Mouse (Mus musculus) ovary, adult 18-20 months (tissue): ENCODE data around the gene Lrrc8c.
A peak's percentile ranks its signal among the peaks of the same experiment; 100 is the strongest.

ENCODE experiments used
- DNase-seq: peaks from one replicate; pipeline ENCODE4 v3.0.0; 2022; ENCODE audit warnings: low spot score, mixed read lengths

Lrrc8c gene

DNA sequence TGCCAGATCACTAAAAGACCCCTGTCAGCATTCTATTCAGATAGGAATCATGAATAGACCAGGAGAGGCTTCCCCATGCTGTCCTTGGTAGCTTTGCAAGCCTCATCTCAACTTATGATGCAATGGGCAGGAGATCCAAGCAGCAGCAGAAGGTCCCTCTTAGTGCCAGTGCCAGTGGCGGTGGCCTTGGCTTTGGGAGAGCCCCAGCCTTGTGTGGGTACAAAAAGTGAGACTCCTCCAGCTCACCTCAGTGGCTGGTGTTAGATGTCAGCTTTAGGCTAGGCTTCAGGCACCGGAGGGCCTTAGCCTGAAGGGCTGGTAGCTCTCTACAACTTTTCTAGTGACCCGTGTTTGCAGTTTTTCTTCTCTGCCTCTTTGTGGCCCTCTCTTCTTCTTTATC is 18.1 kb upstream of the Lrrc8c start:
- DNase-seq = no peak

DNA sequence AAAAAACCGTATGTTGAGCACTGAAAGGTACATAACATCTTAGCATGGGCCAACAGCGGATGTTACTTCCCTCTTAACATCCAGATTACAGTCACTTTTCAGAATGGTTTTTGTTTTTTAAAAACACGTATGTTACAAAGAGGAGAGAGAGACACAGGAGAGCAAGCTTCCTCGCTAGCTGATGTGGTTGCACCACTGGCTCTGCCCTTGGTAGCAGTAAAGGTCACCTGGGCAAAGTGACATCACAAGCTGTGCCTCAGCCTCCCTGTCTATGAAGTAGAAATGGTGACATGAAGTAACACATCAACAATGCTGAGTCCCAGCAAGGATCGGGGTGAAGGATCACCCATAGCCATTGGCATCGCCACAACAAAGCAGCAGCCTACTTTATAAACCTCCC is 10.4 kb upstream of the Lrrc8c start:
- no peak for DNase-seq

DNA sequence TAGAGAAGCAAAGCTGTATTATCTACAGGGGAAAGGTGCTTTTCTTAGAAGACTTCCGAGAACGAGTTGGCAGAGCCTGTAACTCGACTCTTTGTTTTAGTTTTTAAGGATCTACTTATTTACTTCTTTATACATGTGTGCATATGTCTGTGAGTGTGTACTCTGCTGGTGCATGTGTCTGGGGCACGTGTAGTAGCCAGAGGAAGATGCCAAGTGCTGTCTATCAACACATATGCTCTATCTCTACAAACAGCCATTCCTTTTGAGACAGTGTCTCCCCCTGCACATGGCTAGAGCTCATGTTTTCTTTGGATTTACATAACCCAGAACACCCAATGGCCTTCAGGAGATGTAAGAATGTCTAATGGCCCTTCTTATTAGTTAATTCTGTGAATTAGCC is 6.9 kb upstream of the Lrrc8c start:
- no peak for DNase-seq

DNA sequence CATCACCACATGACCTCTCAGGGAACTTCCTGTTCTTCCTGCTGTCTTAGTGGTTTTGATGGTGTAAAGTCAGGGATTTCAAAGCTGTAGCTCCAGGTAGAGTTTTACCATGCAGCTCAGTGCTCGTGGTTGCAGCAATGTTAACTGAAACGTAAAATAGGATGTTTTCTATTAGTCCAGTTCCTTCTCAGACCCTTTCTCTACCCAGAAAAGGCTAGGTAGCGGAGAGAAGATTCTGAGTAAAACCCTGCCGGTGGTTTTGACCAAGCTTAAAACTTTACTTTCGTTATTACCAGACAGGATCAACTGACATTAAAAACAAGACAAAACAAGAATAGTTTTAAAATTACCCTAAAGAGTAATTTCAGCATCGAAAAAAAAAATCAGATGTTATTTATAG is 3.7 kb upstream of the Lrrc8c start:
- DNase-seq = no peak

DNA sequence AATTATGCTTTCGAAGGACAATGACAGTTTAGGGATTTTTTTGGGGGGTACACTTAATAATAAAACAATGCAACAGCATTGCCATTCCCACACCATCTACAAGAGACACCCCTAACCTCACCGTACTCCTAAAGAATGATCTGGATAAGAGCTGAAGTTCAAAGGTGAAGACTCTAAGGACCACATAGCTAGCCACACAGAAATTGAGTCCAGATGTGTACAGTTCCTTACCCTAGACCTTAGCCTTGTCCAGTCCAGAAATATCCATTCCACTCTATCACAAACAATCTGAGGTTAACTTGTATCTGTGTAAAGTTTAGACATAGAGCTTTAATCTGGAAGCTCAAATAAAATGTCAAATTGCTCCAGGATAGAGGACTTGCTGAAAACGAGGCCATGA is 2.9 kb upstream of the Lrrc8c start:
- no peak for DNase-seq

DNA sequence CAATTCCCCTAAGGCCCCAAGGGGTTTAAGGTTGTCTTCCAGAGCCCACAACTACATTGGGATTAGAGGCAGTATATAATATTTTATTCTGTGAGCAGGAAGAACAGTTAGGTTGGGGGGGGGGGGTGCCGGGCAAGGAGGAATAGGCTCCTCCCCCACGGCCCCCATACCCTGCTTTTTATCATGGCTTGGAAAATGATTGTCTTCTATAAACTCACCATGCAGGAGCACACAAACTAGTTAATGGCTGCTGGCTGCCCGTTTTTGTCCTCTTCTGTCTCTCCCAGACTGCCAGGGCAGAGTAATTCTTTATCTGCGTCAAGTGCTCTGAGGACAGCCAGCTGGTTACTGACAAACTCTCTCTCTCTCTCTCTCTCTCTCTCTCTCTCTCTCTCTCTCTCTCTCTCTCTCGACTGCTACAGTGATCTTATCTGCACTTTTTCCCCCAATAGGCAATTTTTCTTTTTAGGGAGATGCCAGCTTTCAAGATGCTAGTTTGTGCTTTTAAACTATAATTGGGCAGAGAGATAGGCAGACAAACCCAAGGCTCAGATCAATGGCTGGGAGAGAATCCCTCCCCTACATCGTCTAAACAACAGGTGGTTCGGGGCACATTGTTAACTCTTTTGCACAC is 1.1 kb upstream of the Lrrc8c start:
- DNase-seq = no peak

DNA sequence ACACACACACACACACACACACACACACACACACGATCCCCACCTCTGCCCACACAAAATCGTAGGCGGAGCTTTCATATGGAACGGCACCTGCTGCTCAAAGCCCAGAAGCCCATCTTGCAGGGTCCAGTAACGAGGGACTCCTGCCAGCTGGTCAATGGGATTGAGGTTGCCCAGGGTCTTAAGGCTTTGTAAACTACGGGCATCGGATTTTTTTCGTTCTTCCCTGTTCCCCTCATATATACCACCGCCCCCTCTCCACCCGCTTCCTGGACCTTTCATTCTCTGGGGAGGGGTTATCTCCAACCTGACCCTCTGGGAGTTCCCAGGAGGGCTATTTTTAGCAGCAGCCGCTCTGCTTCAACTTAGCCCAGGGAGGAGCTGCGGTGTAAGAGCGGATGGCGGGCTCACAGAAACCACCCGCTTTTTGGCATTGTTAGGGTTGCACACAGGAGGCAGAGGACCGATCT is 527 bp upstream of the Lrrc8c start:
- no peak for DNase-seq

DNA sequence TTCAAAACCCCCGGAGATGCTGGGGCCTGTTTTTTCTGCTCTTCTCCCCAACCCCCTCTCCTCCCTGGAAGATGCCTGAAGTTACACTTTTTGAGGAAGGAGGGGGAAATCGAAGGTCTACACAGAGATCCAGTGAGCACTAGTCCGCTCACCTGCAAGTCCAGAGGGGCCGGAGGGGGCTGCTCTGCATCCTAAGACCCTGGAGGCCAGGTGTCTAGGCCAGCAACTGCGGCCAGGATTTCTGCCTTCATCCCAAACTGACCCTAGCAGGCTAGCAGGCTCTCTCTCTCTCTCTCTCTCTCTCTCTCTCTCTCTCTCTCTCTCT is 750 bp downstream of the Lrrc8c start:
- DNase-seq = no peak

DNA sequence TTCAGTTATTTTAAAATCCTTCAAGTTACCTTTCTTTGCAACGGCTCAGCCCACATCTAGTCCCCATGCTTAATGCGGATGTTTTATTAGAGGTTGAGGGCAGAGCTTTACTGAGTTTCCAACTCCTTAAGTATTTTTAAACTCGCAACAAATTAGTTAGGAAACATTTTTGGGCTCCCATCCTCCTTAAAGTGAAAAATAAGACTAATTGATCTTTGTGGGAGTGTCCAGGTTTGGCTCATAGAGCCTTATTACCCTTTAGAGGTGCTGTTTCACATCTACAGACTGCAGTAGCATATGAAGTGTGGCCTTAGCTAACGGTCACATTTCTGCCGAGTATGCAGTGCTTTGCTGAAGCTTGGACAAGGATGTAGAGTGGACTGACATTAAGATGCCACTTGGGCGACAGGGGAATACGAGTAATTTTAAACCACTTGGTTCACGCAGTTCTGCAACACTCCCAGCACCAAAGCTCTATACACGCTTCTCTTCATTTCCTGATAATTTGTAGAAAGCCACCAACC is 1.3 kb downstream of the Lrrc8c start:
- DNase-seq = no peak

DNA sequence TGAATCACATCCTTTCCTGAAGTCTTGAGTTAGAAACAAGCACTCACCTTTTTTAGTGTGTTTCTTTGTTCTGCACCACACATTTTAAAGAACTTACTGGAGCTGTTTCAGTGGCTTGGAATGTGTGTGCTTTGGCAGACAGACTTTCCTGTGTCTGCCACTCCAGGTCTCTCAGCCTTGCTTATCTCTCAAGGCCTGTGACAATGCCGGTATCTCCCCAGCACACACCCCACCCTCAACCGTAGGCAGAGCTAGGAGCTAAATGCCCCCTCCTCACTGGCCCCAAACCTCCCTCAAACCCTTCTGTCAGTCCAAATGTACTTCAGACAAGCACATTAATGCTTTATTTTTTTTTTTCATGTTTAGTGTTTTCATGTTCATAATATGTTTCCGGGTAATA is 4.3 kb downstream of the Lrrc8c start:
- DNase-seq = no peak

DNA sequence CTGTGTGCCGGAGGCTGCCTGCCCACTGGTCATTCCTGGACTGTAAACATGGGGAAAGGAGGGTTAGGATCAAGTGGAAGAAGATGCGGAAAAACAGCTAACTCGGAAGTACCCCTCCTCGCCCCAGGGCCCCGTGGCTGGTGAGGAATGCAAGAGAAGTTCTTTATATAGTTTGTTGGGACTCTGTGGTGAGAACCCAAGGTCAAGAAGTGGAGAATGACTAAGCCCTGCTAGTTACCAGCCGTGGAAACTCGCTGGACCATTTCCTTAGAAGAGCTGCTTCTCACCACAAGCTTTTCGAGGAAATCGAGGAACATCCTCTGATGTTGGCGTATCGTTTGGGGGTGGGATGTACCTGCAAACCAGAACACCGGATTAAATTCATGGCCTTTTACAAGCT is 5.8 kb downstream of the Lrrc8c start:
- DNase-seq = peak; percentile 24

DNA sequence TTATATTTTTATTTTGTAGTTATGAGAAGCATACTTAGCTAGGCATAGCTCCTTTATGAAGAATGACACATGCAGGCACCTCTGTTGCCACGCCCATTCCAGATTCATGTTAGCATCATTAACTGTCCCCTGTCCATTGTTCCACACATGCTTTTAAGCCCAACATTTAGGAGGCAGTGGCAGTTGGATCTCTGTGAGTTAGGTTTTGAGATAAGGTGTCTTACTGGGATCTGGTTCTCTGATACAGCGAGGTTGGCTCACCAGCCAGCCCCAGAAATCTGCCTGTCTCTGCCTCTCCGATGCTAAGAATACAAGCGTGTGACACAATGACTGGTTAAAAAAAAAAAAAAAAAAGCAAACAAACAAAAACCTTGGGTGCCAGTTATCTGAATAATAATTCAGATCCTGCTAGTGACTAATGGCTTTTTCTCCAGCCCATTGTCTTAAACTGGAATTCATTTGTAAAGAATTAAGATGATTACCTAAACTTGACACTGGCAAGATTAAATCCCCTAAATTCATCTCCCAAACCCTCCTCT is 7.0 kb downstream of the Lrrc8c start:
- no peak for DNase-seq

DNA sequence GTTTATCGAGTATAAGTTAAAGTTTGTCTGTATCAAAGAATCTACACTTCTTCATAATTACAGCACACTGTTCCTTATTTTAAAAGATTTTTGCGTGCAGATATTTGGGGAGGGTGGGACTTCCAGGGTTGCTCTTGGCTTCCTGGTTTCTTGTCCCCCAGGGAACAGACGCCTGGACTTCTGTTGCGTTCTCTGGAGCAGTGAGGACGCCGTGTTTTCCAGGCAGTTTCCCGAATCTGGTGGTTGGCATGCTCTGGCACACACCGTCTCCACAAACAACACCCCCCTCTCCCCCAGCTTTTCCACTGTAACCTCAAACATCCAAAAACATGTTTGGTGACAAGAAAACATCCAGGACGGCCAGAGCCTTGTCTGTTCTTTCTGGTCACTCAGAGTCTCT is 7.6 kb downstream of the Lrrc8c start:
- no peak for DNase-seq

DNA sequence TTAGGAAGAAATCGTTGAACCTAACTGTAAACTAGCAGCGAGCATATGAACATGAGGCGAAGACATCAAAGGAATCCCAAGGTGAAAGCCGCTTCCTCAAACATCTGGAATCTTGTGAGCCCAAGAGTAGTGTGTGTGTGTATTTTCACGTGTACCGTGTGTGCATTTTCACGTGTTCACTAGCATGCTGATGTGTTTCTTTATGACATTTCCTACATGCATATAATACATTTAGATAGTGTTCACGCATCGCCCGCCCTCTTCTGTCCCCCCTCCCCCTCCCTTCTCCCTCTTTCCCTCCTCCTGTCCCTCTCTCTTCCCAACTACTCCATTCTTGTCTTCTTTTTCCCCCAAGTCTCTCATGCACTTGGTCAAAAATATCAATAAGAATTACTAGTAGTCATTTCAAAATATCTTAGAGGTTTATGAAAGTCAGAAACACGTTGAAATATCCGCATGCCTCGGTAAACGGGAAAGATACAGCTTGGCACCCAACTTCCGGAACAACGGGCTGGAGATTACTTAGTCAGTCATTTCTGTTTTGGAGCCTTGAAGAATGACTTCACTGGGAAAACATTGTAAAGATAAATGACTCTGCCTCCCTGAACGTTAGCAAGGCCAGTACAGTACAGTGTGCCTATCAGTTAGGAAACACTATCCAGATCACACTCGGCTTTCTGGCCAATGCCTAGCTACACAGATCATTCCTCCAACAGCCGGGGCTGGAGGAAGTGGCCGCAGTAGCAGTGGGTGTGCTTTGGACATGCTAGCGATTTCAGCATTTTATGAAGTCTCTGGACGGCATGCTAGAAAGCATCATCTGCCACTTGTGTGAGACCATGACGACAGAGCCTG is 8.5 kb downstream of the Lrrc8c start:
- peak; percentile 43 for DNase-seq

DNA sequence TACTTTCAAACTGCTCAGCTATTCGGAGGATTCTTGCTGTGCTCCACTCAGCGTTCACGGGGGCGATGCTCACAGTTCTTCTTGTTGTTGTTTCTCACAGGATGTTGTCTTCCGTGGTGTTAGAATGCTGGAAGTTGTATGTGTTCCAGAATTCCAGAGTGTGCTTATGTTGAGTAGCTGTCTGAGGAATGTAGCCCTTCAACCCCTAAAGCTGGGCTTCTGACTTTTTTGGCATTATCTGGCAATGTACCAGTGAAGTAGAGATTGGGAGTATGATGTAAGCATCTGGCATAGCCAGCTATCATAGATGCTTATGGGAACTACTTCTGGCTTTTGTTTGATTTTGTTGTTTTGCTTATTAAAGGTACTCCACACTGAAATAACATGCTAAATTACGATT is 11.4 kb downstream of the Lrrc8c start:
- DNase-seq = no peak

DNA sequence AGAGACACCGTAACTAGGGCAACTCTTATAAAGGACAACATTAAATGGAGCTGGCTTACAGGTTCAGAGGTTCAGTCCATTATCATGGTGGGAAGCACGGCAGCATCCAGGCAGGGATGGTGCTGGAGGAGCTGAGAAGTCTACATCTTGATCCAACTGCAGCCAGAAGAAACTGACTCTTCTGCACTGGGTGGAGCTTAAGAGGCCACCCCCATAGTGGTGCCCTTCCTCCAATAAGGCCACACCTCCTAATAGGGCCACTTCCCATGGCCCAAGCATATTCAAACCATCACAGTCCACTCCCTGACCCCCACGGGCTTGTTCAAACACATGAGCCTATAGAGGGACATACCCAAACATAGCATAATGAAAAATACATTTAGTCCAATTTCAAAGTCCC is 16.0 kb downstream of the Lrrc8c start:
- no peak for DNase-seq

DNA sequence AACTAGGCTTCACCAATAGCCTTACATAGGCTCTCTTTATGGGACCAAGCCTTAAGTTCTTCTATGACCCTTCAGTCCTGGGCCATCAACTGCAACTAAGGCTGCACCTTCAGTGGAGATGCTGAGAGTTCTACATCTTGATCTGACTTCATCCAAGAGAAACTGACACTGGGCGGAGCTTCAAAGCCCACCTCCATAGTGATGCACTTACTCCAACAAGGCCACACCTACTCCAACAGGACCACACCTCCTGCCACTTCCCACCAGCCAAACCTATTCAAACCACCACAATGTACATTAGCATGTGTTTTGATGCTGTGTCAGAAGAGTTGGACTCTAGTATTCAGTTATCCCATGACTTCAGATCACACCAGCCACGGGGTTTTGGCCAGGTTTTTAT is 17.0 kb downstream of the Lrrc8c start:
- DNase-seq = no peak

DNA sequence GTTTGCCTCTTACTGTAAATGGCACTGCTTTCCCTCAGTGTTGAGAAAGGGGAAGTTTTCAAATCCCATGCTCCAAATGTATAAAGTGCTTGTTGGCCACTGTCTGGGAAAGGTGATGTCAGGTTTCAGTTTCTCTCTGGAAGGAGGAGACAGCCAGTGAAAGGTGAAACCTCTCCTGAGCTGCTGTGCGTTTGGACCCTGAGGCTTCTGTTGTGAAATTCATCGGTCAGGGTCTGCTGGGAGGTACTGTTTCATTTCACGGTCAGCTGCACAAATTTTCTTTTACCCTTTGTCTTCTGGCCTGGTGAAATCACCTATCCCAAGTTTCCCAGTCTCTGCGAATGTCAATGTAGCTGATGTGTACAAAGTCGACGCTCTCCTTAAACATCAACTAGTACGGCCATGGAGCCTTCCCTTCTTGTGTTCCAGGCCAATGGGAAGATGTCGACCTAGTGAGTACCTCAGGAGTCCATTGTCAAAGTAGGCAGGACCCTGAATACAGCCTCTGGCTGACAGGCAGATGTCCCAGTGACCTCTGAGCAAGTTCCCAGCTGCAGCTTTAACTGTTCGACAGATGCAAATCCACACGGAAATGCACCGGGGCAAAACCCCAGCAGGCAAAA is 18.0 kb downstream of the Lrrc8c start:
- DNase-seq = no peak

DNA sequence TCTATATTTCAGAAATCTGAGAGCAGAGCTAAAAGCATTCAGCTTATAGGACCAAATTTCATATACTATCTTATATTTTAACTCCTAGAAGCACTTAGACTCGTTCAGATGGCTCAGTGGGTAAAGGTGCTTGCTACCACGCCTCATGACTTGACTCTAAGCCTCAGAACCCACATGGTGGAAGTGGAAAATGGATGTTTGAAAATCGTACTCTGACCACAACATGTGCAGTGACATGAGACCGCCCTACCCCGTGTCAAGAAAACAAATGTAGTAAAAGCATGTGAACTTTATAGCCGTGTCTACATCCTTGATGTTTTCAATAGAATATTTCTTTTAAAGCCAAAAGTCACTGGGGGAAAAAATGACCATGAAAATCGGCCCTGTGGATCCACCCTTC is 21.9 kb downstream of the Lrrc8c start:
- DNase-seq = no peak

DNA sequence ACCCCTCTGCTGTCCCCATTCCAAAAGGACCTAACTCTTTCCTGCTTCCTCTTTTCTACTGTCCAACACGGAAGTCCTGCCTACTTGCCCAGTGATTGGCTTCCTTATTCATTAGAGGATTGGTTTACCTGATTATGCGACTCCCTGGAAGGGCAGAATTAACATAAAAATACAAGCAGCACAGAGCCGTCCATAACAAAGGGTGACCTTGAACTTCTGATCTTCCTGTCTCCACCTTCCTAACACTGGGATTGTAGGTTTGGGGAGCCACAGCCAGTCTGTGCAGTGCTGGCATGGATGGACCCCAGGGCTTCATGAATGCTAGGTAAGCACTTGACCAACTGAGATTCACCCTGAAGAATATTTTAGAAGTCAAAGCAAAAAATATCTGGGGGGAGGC is 25.9 kb downstream of the Lrrc8c start:
- DNase-seq = no peak

DNA sequence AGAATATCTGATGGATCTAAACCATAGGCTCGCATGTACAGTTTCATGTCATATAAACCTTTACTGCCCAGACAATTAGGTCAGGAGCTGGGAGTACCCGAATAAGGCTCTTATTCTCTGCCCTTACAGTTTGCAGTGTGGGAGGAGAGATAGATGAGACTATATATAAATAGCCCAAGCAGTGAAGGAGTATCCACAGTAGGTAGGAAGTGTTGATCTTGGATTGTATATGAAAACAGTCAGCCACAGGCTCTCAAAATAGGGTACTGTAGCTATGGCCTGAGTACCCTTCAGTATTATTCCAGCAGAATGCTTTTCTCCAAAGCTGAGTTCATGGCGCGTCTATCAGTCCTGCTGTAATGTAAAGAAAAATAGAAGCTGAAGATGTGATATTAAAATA is 27.9 kb downstream of the Lrrc8c start:
- DNase-seq = no peak

DNA sequence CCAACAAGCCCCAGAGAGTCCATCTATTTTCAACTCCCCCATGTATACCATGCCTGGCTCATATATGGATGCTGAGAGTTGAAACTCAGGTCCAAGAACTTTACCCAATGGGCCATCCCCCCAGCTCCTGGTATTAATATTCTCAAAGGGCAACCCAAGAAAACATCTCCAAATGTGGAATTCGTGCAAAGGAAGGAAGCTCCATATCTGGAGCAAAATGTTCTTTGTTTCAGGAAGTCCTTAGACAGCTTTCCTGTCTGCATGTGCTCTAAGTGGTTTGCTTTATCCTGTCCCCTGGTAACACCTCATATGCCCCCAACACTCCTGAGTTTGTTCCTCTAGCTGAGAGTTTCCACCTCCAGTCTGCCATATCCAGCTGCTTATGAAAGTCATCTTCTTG is 32.6 kb downstream of the Lrrc8c start:
- DNase-seq = no peak

DNA sequence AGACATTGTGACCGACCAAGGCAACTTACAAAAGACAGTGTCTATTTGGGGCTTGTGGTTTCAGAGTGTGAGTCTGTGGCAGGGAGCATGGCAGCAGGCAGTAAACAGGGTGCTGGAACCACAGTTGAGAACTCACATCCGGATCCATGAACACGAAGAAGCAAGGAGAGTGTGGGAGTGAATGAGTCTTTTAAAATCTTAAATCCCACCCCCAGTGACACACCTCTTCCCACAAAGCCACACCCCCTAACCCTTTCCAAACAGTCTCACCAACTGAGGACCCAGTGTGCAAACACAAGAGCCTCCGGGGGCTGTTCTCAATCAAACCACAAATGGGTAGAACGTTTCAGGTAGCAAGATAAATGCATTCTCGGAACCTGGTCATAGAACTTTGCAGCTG is 37.1 kb downstream of the Lrrc8c start:
- no peak for DNase-seq
